Mouse (Mus musculus) 3134 (cell line): ENCODE data around the gene Ugp2.

Experiments
- DNase-seq: peaks from one replicate; pipeline ENCODE4 v3.0.0-alpha.2; 2011; ENCODE audit warnings: low spot score; ENCODE audit not compliant: insufficient read length; ENCODE audit errors: extremely low read depth

Gene Ugp2

GRCm38 (mm10) chr11:21371122-21371806 lies at the start of gene Ugp2:
Ugp2 (minus strand) TSS chr11:21371201.
- peak; percentile 95 for DNase-seq

- no peak for DNase-seq
These were observed 43.9 kb upstream of the Ugp2 start for GRCm38 (mm10) chr11:21414911-21415381.

- no peak for DNase-seq
These were observed 35.7 kb upstream of the Ugp2 start for GRCm38 (mm10) chr11:21406668-21407067.

- no peak for DNase-seq
These were observed 35.1 kb upstream of the Ugp2 start for GRCm38 (mm10) chr11:21406141-21406540.

GRCm38 (mm10) chr11:21403877-21404276 lies 32.9 kb upstream of the Ugp2 start:
- DNase-seq = no peak

- no peak for DNase-seq
These were observed 31.7 kb upstream of the Ugp2 start for GRCm38 (mm10) chr11:21402481-21403254.

- no peak for DNase-seq
These were observed 30.2 kb upstream of the Ugp2 start for GRCm38 (mm10) chr11:21401248-21401647.

- DNase-seq = no peak
These were observed 28.2 kb upstream of the Ugp2 start for GRCm38 (mm10) chr11:21399186-21399681.

- no peak for DNase-seq
These were observed 27.5 kb upstream of the Ugp2 start for GRCm38 (mm10) chr11:21398464-21398863.

- no peak for DNase-seq
These were observed 15.8 kb upstream of the Ugp2 start for GRCm38 (mm10) chr11:21386790-21387189.

- DNase-seq = no peak
These were observed 3.1 kb upstream of the Ugp2 start for GRCm38 (mm10) chr11:21374096-21374495.

GRCm38 (mm10) chr11:21370399-21371121 lies 441 bp downstream of the Ugp2 start:
- DNase-seq = peak; percentile 92

- no peak for DNase-seq
These were observed 1.6 kb downstream of the Ugp2 start for GRCm38 (mm10) chr11:21369248-21370016.

GRCm38 (mm10) chr11:21368466-21368865 lies 2.5 kb downstream of the Ugp2 start:
- DNase-seq = no peak

GRCm38 (mm10) chr11:21363144-21363940 lies 7.7 kb downstream of the Ugp2 start:
- DNase-seq = no peak

- DNase-seq = no peak
These were observed 19.7 kb downstream of the Ugp2 start for GRCm38 (mm10) chr11:21351296-21351695.

GRCm38 (mm10) chr11:21348890-21349289 lies 22.1 kb downstream of the Ugp2 start:
- DNase-seq = no peak

- DNase-seq = no peak
These were observed 25.0 kb downstream of the Ugp2 start for GRCm38 (mm10) chr11:21346020-21346419.

GRCm38 (mm10) chr11:21343490-21343889 lies 27.5 kb downstream of the Ugp2 start:
- DNase-seq = no peak

- no peak for DNase-seq
These were observed 31.9 kb downstream of the Ugp2 start for GRCm38 (mm10) chr11:21339088-21339487.
